Mouse (Mus musculus) brain, embryonic 18.5 days (tissue): ENCODE data around the gene Mical2.

Experiments
- DNase-seq: peaks from one replicate; pipeline ENCODE4 v3.0.0-alpha.2; 2012; ENCODE audit warnings: low read depth, low spot score

Gene Mical2

GRCm38 (mm10) chr7:112313670-112314069 is 88.0 kb downstream of the Mical2 start:
- DNase-seq = no peak

- DNase-seq = no peak
Observed at GRCm38 (mm10) chr7:112316239-112316638, 90.6 kb downstream of the Mical2 start.

GRCm38 (mm10) chr7:112317491-112317890 is 91.8 kb downstream of the Mical2 start:
- DNase-seq = no peak

- DNase-seq = no peak
Observed at GRCm38 (mm10) chr7:112318306-112318705, 92.7 kb downstream of the Mical2 start.

- no peak for DNase-seq
Observed at GRCm38 (mm10) chr7:112319419-112319818, 93.8 kb downstream of the Mical2 start.

- DNase-seq = no peak
Observed at GRCm38 (mm10) chr7:112320052-112320730, 94.5 kb downstream of the Mical2 start.

GRCm38 (mm10) chr7:112321798-112322794 is 96.4 kb downstream of the Mical2 start:
- no peak for DNase-seq

GRCm38 (mm10) chr7:112324577-112324976 is 98.9 kb downstream of the Mical2 start:
- no peak for DNase-seq

- DNase-seq = no peak
Observed at GRCm38 (mm10) chr7:112326852-112327251, 101.2 kb downstream of the Mical2 start.

- DNase-seq = no peak
Observed at GRCm38 (mm10) chr7:112328969-112329368, 103.3 kb downstream of the Mical2 start.

GRCm38 (mm10) chr7:112329496-112329895 is 103.8 kb downstream of the Mical2 start:
- DNase-seq = no peak

- no peak for DNase-seq
Observed at GRCm38 (mm10) chr7:112330935-112331334, 105.3 kb downstream of the Mical2 start.

- DNase-seq = no peak
Observed at GRCm38 (mm10) chr7:112331804-112332203, 106.1 kb downstream of the Mical2 start.

GRCm38 (mm10) chr7:112332426-112332825 is 106.8 kb downstream of the Mical2 start:
- DNase-seq = no peak

- no peak for DNase-seq
Observed at GRCm38 (mm10) chr7:112333404-112333803, 107.7 kb downstream of the Mical2 start.

- no peak for DNase-seq
Observed at GRCm38 (mm10) chr7:112336213-112336631, 110.6 kb downstream of the Mical2 start.

GRCm38 (mm10) chr7:112336769-112337168 is 111.1 kb downstream of the Mical2 start:
- no peak for DNase-seq

GRCm38 (mm10) chr7:112337736-112338135 is 112.1 kb downstream of the Mical2 start:
- DNase-seq = no peak

GRCm38 (mm10) chr7:112341052-112341451 is 115.4 kb downstream of the Mical2 start:
- no peak for DNase-seq

GRCm38 (mm10) chr7:112345687-112346086 is 120.0 kb downstream of the Mical2 start:
- no peak for DNase-seq

- no peak for DNase-seq
Observed at GRCm38 (mm10) chr7:112351541-112351940, 125.9 kb downstream of the Mical2 start.

- no peak for DNase-seq
Observed at GRCm38 (mm10) chr7:112352005-112352404, 126.3 kb downstream of the Mical2 start.

- no peak for DNase-seq
Observed at GRCm38 (mm10) chr7:112353011-112353410, 127.4 kb downstream of the Mical2 start.
